Mouse (Mus musculus): ENCODE results near the gene Exosc6.

DNA sequence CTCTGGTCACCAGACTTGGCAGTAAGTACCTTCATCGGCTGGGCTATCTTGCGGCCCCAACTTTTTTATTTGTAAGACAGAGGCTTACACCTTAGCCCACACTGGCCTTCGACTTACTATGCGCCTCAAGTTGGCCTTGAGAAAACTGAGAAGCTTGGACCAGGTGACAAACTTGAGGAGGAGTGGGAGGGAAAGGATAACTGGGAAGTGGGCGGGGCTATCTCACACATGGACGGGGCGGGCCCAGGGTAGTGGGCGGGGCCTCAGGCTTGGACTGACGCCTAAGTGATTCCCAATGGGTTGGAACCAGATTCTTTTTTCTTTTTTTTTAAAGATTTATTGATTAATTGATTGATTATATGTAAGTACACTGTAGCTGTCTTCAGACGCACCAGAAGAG lies 11.3 kb downstream of the Exosc6 start:
- TF ChIP-seq POLR2A (IDR thresholded peaks at IDR 0.05; ENCODE audit: borderline replicate concordance, control insufficient read depth, low read depth, low read length) (no peak), CTCF (IDR thresholded peaks at IDR 0.05; ENCODE audit: control insufficient read depth, insufficient read depth, low read length) (no peak)

Measured in bone marrow, adult 2 months (tissue).